ENCODE assay signal across 8 mouse cellular contexts in genomic region chr16:8636867-8637216, GRCm38 (mm10). TPM values are rescaled to one million over a fixed set of nuclear protein-coding genes. Genes with fewer than 3 reads are reported as not detected.
DNase-seq lines count a peak whose midpoint lies in the region; ATAC-seq and TF ChIP-seq lines count a peak whose summit lies in the region.

No protein-coding gene starts in this region.

- intact Hi-C loops in gastrocnemius, postnatal 36 days (cut with DNase I), result loop anchor here (5.0 kb wide), 1 partner anchor 145 kb away; no protein-coding TSS in a partner anchor

- peak overlapping the region; percentile 82 for H3K4me3 ChIP-seq in limb, embryonic 10.5 days
- peak overlapping the region; percentile 76 for H3K4me3 ChIP-seq in midbrain, postnatal 0 days (ENCODE audit: low read depth, low read length)

- H3K4me1 ChIP-seq in limb, embryonic 10.5 days, result peaks cover 20% of the 10 kb centered on the region
- H3K4me1 ChIP-seq in midbrain, postnatal 0 days (ENCODE audit: insufficient read depth, low read length), result peaks cover 9% of the 10 kb centered on the region; the same call in 1 of the 2 replicates

- H3K36me3 ChIP-seq in limb, embryonic 10.5 days, result peaks cover 42% of the 10 kb centered on the region
- peaks cover 9% of the 10 kb centered on the region; the same call in 1 of the 2 replicates for H3K36me3 ChIP-seq in midbrain, postnatal 0 days (ENCODE audit: insufficient read depth, low read length)

- H3K9me3 ChIP-seq in limb, embryonic 10.5 days (replicated peaks), result no peaks in the 10 kb centered on the region
- no peaks in the 10 kb centered on the region for H3K9me3 ChIP-seq in midbrain, postnatal 0 days (ENCODE audit: low read length)

- peak overlapping the region; percentile 81 for H3K9ac ChIP-seq in midbrain, postnatal 0 days (replicated peaks; ENCODE audit: low read length, poor library complexity, severe bottlenecking)

- peak overlapping the region; percentile 85 for H3K4me2 ChIP-seq in midbrain, postnatal 0 days (ENCODE audit: low read depth, low read length, poor library complexity, severe bottlenecking)

- peak; percentile 32 to 34 for DNase-seq in right cerebral cortex, postnatal 10 days (ENCODE audit: low spot score in 2 of 2)
- no peak for DNase-seq in right cerebral cortex, adult 2 months (ENCODE audit: low spot score in 2 of 2)
- DNase-seq in limb, embryonic 10.5 days (ENCODE audit: low spot score), result no peak
- DNase-seq in midbrain, postnatal 0 days (ENCODE audit: low spot score), result peak; percentile 24
- no peak for DNase-seq in adrenal gland, postnatal 14 days
- DNase-seq in gastrocnemius, postnatal 36 days, result no peak
- no peak for DNase-seq in urinary bladder, adult 2 months (ENCODE audit: low spot score)

- H3K27me3 ChIP-seq in limb, embryonic 10.5 days (ENCODE audit: low read depth, poor library complexity, severe bottlenecking), result no peaks in the 10 kb centered on the region
- H3K27me3 ChIP-seq in midbrain, postnatal 0 days (ENCODE audit: insufficient read depth, low read length), result no peaks in the 10 kb centered on the region

- ATAC-seq in erythroblast, adult 5-6 weeks (replicated peaks; ENCODE audit: low FRiP score, poor library complexity, severe bottlenecking), result peak; percentile 44
- peak; percentile 0; the same call in 1 of the 2 replicates for ATAC-seq in midbrain, postnatal 0 days (ENCODE audit: low FRiP score)

- no peak for TF ChIP-seq CTCF in midbrain, postnatal 0 days (IDR thresholded peaks at IDR 0.05)

- H3K27ac ChIP-seq in limb, embryonic 10.5 days, result peak overlapping the region; percentile 91
- H3K27ac ChIP-seq in midbrain, postnatal 0 days (ENCODE audit: low read depth, low read length), result peak overlapping the region; percentile 86

- WGBS in limb, embryonic 10.5 days, result 2% methylated on average over 13 of the region's 13 CpGs
- WGBS in midbrain, postnatal 0 days, result under 1% methylated on average over 13 of the region's 13 CpGs

RNA-seq across cellular contexts. Expression of gene Pmm2, which starts 0.6 kb away (rescaled TPM):
- total RNA-seq in erythroblast, adult 5-6 weeks (2015; ENCODE audit: low replicate concordance), result 27.2 and 40.7 TPM in 2 replicates
- total RNA-seq in erythroblast, adult 5-6 weeks (2017; ENCODE audit: low replicate concordance), result 52.6 and 60.8 TPM in 2 replicates
- 54.6 and 61.2 TPM in 2 replicates for polyA plus RNA-seq in limb, embryonic 10.5 days (2016; fragmentation: Nextera tagmentation; extraction: Ambion mirVana)
- 27.8 and 39.6 TPM in 2 replicates for total RNA-seq in midbrain, postnatal 0 days (2014; rRNA removed)
- polyA plus RNA-seq in midbrain, postnatal 0 days (2015; fragmentation: Nextera tagmentation; extraction: Ambion mirVana), result 24.6 and 24.8 TPM in 2 replicates
- total RNA-seq in adrenal gland, postnatal 14 days (2021), result 74.6 and 75.4 TPM in 2 replicates
- total RNA-seq in gastrocnemius, postnatal 36 days (2021), result 10 to 100 TPM; 16.4 to 18.3 TPM
- polyA plus RNA-seq in urinary bladder, adult 2 months (2012; rRNA removed), result 51.1 and 52.1 TPM in 2 replicates

RNA-seq across cellular contexts. Expression of gene Tmem186, which starts 0.7 kb away (rescaled TPM):
- total RNA-seq in erythroblast, adult 5-6 weeks (2015; ENCODE audit: low replicate concordance), result 4.2 and 6.7 TPM in 2 replicates
- 1.8 and 5.6 TPM in 2 replicates for total RNA-seq in erythroblast, adult 5-6 weeks (2017; ENCODE audit: low replicate concordance)
- polyA plus RNA-seq in limb, embryonic 10.5 days (2016; fragmentation: Nextera tagmentation; extraction: Ambion mirVana), result 22.9 and 26.0 TPM in 2 replicates
- total RNA-seq in midbrain, postnatal 0 days (2014; rRNA removed), result 18.6 and 22.1 TPM in 2 replicates
- 16.1 and 17.6 TPM in 2 replicates for polyA plus RNA-seq in midbrain, postnatal 0 days (2015; fragmentation: Nextera tagmentation; extraction: Ambion mirVana)
- total RNA-seq in adrenal gland, postnatal 14 days (2021), result 22.9 and 23.8 TPM in 2 replicates
- total RNA-seq in gastrocnemius, postnatal 36 days (2021), result 10 to 100 TPM in 1 of 2 experiments, 1 to 10 TPM in 1; 8.9 to 12.5 TPM
- polyA plus RNA-seq in urinary bladder, adult 2 months (2012; rRNA removed), result 12.3 and 13.7 TPM in 2 replicates

RNA-seq across cellular contexts. Expression of gene Carhsp1, which starts 35.1 kb away (rescaled TPM):
- 106 and 129 TPM in 2 replicates for total RNA-seq in erythroblast, adult 5-6 weeks (2015; ENCODE audit: low replicate concordance)
- total RNA-seq in erythroblast, adult 5-6 weeks (2017; ENCODE audit: low replicate concordance), result 184 and 218 TPM in 2 replicates
- 152 and 166 TPM in 2 replicates for polyA plus RNA-seq in limb, embryonic 10.5 days (2016; fragmentation: Nextera tagmentation; extraction: Ambion mirVana)
- 117 and 124 TPM in 2 replicates for total RNA-seq in midbrain, postnatal 0 days (2014; rRNA removed)
- polyA plus RNA-seq in midbrain, postnatal 0 days (2015; fragmentation: Nextera tagmentation; extraction: Ambion mirVana), result 98.5 and 100 TPM in 2 replicates
- total RNA-seq in adrenal gland, postnatal 14 days (2021), result 74.9 and 85.9 TPM in 2 replicates
- total RNA-seq in gastrocnemius, postnatal 36 days (2021), result 1 to 10 TPM; 5.4 to 6.4 TPM
- 43.5 and 49.9 TPM in 2 replicates for polyA plus RNA-seq in urinary bladder, adult 2 months (2012; rRNA removed)

RNA-seq across cellular contexts. Expression of gene Gm5767, which starts 43.7 kb away (rescaled TPM):
- total RNA-seq in erythroblast, adult 5-6 weeks (2015; ENCODE audit: low replicate concordance), result not detected in 2 replicates
- total RNA-seq in erythroblast, adult 5-6 weeks (2017; ENCODE audit: low replicate concordance), result not detected in 2 replicates
- not detected in 2 replicates for polyA plus RNA-seq in limb, embryonic 10.5 days (2016; fragmentation: Nextera tagmentation; extraction: Ambion mirVana)
- total RNA-seq in midbrain, postnatal 0 days (2014; rRNA removed), result not detected in 2 replicates
- not detected in 2 replicates for polyA plus RNA-seq in midbrain, postnatal 0 days (2015; fragmentation: Nextera tagmentation; extraction: Ambion mirVana)
- total RNA-seq in adrenal gland, postnatal 14 days (2021), result not detected in 2 replicates
- total RNA-seq in gastrocnemius, postnatal 36 days (2021), result not detected
- not detected in 2 replicates for polyA plus RNA-seq in urinary bladder, adult 2 months (2012; rRNA removed)

Comparison
In these comparisons a context has a peak if more than half of its experiments do, and no peak if none do; other contexts are left out.
1. DNase-seq: peak in right cerebral cortex, postnatal 10 days (2 of 2) and midbrain, postnatal 0 days (single experiment); none in right cerebral cortex, adult 2 months (0 of 2), limb, embryonic 10.5 days (single experiment), adrenal gland, postnatal 14 days (single experiment), gastrocnemius, postnatal 36 days (0 of 2) and urinary bladder, adult 2 months (single experiment).
2. RNA of gene Carhsp1, which starts 35.1 kb away (total RNA-seq): 106 to 218 TPM in erythroblast, adult 5-6 weeks, 117 to 124 TPM in midbrain, postnatal 0 days and 74.9 to 85.9 TPM in adrenal gland, postnatal 14 days; 5.4 to 6.4 TPM in gastrocnemius, postnatal 36 days; every median in the first group is over 10 times any median in the second.